Mouse (Mus musculus): Measurements from ENCODE around the gene Prrt1.

Gene Prrt1

GRCm38 (mm10) chr17:34662468-34662867 lies 33.1 kb downstream of the Prrt1 start:
- no peak for DNase-seq (ENCODE audit: extremely low read depth, insufficient read length, low spot score)

- DNase-seq (ENCODE audit: extremely low read depth, insufficient read length, low spot score) = no peak
Measured at GRCm38 (mm10) chr17:34662978-34663377, 33.6 kb downstream of the Prrt1 start.

GRCm38 (mm10) chr17:34663558-34663957 lies 34.2 kb downstream of the Prrt1 start:
- no peak for DNase-seq (ENCODE audit: extremely low read depth, insufficient read length, low spot score)

GRCm38 (mm10) chr17:34664472-34664871 lies 35.1 kb downstream of the Prrt1 start:
- DNase-seq (ENCODE audit: extremely low read depth, insufficient read length, low spot score) = no peak

- no peak for DNase-seq (ENCODE audit: extremely low read depth, insufficient read length, low spot score)
Measured at GRCm38 (mm10) chr17:34670235-34670634, 40.9 kb downstream of the Prrt1 start, which contains the start of gene Tnxb. TSS of gene Tnxb (plus strand) at chr17:34670535.

- DNase-seq (ENCODE audit: extremely low read depth, insufficient read length, low spot score) = no peak
Measured at GRCm38 (mm10) chr17:34671151-34672066, 42.1 kb downstream of the Prrt1 start.

GRCm38 (mm10) chr17:34672246-34672792 lies 43.0 kb downstream of the Prrt1 start:
- no peak for DNase-seq (ENCODE audit: extremely low read depth, insufficient read length, low spot score)

DNA sequence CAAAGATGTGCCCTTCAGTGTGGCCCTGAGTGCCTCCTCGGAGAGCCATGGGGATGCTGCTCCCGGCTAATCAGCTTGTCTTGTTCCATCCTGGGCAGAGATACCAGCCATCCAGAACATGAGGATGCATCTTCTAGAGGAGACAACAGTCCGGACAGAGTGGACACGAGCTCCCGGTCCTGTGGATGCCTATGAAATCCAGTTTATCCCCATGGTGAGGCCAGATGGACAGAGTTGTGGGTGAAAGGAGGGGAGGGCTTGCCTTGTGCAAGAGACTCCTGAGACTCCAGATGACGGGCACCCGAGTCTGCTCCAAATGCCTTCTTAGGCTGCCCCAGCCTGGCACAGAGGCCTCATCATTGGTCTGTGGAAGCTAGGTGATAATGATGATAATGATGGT lies 43.8 kb downstream of the Prrt1 start:
- no peak for DNase-seq (ENCODE audit: extremely low read depth, insufficient read length, low spot score)

GRCm38 (mm10) chr17:34674524-34675204 lies 45.3 kb downstream of the Prrt1 start:
- DNase-seq (ENCODE audit: extremely low read depth, insufficient read length, low spot score) = no peak

DNA sequence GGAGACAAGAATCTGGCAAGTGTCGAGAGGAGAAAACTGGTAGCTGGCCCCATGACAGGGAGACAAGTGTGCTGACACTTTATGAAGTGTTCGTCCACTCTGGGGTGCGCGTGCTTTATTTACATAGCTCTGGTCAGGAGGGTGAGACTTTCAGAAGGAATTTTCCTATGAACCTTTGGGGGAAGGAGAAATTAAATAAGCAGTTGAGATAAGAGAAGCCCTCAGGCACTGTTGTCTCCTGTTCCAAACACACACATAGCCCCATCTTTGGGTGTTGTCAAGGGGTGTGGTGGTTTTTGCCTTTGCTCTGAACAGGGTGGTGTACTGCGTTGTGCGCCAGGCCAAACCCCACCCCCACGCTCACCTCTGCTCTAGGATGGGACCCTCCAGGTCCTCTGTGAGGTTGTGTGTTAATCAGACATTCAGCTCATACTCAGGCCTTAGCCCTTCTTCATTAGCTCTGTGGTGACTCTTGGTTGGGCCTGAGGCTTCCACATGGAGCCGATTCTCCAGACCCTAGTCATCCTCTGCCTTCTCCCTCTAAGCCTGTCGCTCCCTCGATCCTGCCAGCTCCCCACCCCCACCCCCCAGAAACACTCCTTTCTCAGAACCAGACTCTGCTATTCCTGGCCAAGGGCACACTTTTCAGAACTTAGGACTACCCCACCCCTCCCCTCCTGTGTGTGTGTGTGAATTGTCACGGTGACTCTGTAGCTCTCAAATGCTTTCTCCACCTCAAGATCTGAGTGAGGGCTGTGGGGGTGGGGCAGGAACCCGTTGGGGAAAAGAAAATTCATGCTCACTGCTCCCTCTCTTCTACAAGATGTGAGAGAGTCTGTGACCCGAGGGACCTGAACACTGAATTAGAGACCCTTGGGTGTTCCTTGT lies 46.1 kb downstream of the Prrt1 start:
- no peak for DNase-seq (ENCODE audit: extremely low read depth, insufficient read length, low spot score)

GRCm38 (mm10) chr17:34676093-34676460 lies 46.7 kb downstream of the Prrt1 start:
- DNase-seq (ENCODE audit: extremely low read depth, insufficient read length, low spot score) = no peak

- DNase-seq (ENCODE audit: extremely low read depth, insufficient read length, low spot score) = no peak
Measured at GRCm38 (mm10) chr17:34676671-34677070, 47.3 kb downstream of the Prrt1 start.

DNA sequence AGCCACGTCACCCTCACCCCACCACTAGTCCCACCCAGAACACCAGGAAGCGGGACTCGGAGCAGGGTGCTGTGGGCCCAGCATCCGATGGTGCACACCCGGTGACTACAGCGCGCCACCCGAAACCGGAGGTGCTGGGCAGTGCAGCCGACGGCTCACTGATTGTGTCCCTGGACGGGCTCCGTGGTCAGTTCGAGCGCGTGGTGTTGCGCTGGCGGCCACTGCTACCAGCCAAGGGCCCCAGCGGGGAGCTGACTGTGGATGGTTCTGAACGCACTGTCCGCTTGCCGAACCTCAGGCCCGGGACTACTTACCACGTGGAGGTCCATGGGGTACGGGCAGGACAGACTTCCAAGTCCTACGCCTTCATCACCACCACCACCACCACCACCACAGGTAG lies 50.9 kb downstream of the Prrt1 start:
- DNase-seq (ENCODE audit: extremely low read depth, insufficient read length, low spot score) = no peak

GRCm38 (mm10) chr17:34680621-34681020 lies 51.3 kb downstream of the Prrt1 start:
- no peak for DNase-seq (ENCODE audit: extremely low read depth, insufficient read length, low spot score)

DNA sequence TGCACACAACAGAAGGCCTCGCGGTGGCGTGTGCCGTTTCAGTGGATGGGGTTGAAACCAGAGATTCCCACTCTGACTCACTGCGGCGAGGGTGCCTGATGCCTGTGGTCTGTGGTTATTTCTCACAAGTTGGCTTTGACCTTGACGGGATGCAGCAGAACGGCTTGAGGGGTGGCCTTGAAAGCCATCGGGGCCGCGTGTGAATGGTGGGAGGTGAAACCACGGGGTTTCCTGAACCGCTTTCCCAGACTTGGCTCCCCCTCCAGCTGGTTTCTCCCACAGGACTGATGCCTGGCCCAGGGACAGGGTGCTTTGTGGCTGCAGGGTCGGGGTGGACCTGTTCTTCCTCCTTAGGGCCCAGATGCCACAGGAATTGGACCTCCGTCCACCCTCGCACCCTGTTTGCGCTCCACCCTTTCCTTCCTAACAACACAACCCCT lies 51.8 kb downstream of the Prrt1 start:
- peak; percentile 91 for DNase-seq (ENCODE audit: extremely low read depth, insufficient read length, low spot score)

DNA sequence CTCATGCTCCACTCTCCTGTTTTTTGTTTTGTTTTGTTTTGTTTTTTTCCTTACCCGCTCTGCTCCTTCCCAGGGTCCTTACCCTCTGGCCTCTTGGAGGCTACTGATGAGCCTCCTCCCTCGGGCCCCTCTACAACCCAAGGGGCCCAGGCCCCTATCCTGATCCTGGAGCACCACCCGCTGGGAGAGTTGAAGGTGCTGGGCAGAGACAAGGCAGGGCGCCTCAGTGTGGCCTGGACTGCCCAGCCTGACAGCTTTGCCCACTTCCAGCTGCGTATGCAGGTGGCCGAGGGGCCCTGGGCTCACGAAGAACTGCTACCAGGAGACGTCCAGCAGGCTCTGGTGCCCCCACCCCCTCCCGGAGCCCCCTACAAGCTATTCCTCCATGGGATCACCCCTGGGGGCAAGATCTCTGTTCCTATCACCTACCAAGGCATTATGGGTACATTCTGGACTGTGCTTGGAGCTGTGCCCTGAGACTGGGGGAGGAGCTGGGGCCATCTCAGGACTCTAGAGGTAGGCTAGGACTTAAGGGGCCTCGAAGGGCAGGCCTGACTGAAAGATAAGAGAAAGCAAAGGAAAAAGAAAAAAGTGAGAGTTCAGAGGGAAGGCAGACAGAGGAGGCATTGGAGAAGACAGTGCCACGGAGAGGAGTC lies 52.7 kb downstream of the Prrt1 start:
- peak; percentile 50 for DNase-seq (ENCODE audit: extremely low read depth, insufficient read length, low spot score)
